Mouse (Mus musculus): ENCODE results near the gene Rfx5. TPM values are rescaled to one million over a fixed set of nuclear protein-coding genes. Genes with fewer than 3 reads are reported as not detected.

Rfx5 gene
- polyA plus RNA-seq, 1 experiment from 2014 or later: 13.7 TPM

DNA sequence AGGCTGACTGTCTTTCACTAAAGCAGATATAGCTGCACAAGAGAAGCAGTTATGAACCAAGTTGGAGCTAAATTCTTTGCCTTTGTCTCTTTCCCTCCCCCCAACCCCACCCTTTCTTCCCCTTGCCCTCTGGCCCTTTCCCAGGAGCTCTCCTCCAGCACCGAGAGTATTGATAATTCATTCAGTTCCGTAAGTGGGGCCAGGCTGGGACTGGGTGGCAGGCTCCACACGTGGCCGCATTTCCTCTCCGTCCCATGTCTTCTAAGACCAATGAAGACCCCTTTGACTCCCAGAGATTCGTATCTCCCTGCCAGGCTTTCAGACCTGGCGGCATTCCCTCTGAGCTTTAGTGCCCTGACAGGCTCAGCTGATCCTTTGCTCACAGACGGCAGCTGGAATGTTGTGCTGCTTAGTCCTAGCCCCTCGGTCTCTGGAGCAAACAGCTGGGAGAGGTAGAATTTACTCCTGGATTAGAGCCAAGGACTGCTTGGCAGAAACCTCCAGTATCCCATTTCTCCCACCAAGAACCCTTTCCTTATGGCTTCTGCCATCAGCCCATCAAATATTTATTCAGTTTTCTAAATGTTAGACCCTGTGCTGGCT is 35.4 kb downstream of the Rfx5 start:
- H3K4me1 ChIP-seq (ENCODE audit: control insufficient read depth, insufficient read depth, low read length): no peaks in the 10 kb centered on the region
- no peak overlapping the region for H3K27ac ChIP-seq (replicated peaks; ENCODE audit: low read depth, low read length)
- no peaks in the 10 kb centered on the region for H3K9me3 ChIP-seq (ENCODE audit: control insufficient read depth, low read length)
- WGBS: 55% methylated on average over 9 of the region's 9 CpGs
- no peaks in the 10 kb centered on the region for H3K27me3 ChIP-seq (ENCODE audit: control insufficient read depth, insufficient read depth, low read length)
- no peak for DNase-seq (ENCODE audit: low spot score)
- ATAC-seq (ENCODE audit: insufficient number of reproducible peaks, low FRiP score, low TSS enrichment, low read depth): no peak
- no peak overlapping the region for H3K9ac ChIP-seq (ENCODE audit: low read length)
- no peak overlapping the region for H3K4me2 ChIP-seq (ENCODE audit: low read depth, severe bottlenecking)
- H3K4me3 ChIP-seq (ENCODE audit: low read depth, low read length): no peak overlapping the region
- peaks cover 13% of the 10 kb centered on the region for H3K36me3 ChIP-seq (ENCODE audit: control insufficient read depth, insufficient read depth, low read length)

DNA sequence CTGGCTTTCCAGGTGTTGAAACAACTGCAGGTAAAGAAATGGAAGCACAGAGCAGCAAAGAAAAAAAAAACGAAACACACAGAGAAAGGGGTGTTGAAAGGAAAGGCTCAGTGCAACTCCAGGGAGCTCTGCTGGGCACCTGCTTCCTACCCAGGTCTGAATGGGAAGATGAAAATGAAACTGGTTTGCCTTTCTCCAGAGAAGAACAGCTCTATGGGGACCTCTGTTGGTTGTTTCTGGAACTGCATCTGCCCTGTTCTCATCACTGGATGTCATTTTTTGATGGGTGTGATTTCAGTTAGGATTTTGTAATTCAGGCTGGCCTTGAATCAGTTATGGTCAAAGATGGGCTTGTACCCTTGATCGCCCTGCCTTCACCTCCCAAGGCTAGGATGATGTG is 43.1 kb downstream of the Rfx5 start:
- Histone ChIP-seq H3K4me2 (ENCODE audit: low read depth, severe bottlenecking) (no peak overlapping the region), H3K9ac (ENCODE audit: low read length) (no peak overlapping the region), H3K4me1 (ENCODE audit: control insufficient read depth, insufficient read depth, low read length) (no peaks in the 10 kb centered on the region), H3K4me3 (ENCODE audit: low read depth, low read length) (no peak overlapping the region), H3K9me3 (ENCODE audit: control insufficient read depth, low read length) (no peaks in the 10 kb centered on the region), H3K27me3 (ENCODE audit: control insufficient read depth, insufficient read depth, low read length) (no peaks in the 10 kb centered on the region), H3K27ac (replicated peaks; ENCODE audit: low read depth, low read length) (no peak overlapping the region), H3K36me3 (ENCODE audit: control insufficient read depth, insufficient read depth, low read length) (peaks cover 17% of the 10 kb centered on the region)
- 40% methylated on average over 2 of the region's 2 CpGs for WGBS
- peak; percentile 88 for DNase-seq (ENCODE audit: low spot score)
- no peak for ATAC-seq (ENCODE audit: insufficient number of reproducible peaks, low FRiP score, low TSS enrichment, low read depth)

DNA sequence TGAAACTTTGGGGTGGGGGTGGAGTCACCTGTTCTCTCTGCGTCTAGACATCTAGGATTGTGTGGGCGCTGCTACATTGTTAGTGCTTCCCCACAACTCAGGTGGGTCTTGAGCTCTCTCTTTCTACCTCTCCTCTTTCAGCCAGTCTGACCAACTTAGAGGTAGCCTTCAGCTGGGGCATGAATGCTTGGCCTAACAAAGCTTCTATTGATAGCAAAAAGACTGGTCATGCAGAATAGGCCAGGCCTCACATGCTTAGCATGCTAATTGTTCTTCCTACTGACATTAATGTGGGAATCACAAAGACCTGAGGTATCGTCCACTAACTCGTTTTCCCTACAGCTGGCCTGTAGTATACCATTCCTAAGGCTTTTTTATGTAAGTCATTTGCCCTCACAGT is 48.7 kb downstream of the Rfx5 start:
- Histone ChIP-seq H3K36me3 (ENCODE audit: control insufficient read depth, insufficient read depth, low read length) (peaks cover 13% of the 10 kb centered on the region), H3K27me3 (ENCODE audit: control insufficient read depth, insufficient read depth, low read length) (no peaks in the 10 kb centered on the region), H3K27ac (replicated peaks; ENCODE audit: low read depth, low read length) (no peak overlapping the region), H3K4me2 (ENCODE audit: low read depth, severe bottlenecking) (no peak overlapping the region), H3K9ac (ENCODE audit: low read length) (no peak overlapping the region), H3K9me3 (ENCODE audit: control insufficient read depth, low read length) (no peaks in the 10 kb centered on the region), H3K4me3 (ENCODE audit: low read depth, low read length) (no peak overlapping the region), H3K4me1 (ENCODE audit: control insufficient read depth, insufficient read depth, low read length) (no peaks in the 10 kb centered on the region)
- ATAC-seq (ENCODE audit: insufficient number of reproducible peaks, low FRiP score, low TSS enrichment, low read depth): no peak
- WGBS: 84% methylated on average over 4 of the region's 4 CpGs
- no peak for DNase-seq (ENCODE audit: low spot score)

DNA sequence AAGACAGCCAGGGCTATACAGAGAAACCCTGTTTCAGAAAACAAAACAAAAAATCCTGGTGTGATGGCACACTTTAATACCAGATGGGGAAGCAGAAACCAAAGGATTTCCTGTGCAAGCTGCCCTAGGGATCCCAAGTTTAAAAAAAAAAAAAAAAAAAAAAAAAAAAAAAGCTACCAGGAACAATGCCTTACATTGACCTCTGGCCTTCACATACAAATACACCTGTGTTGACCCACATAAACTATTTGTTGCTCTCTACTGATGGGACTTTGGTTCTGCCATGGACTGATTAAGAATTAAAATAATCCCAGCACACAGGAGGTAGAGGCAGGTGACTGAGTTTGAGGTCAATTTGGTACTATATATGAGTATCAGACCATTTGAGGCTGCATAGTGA is 49.4 kb downstream of the Rfx5 start:
- Histone ChIP-seq H3K36me3 (ENCODE audit: control insufficient read depth, insufficient read depth, low read length) (peaks cover 18% of the 10 kb centered on the region), H3K4me1 (ENCODE audit: control insufficient read depth, insufficient read depth, low read length) (no peaks in the 10 kb centered on the region), H3K9ac (ENCODE audit: low read length) (no peak overlapping the region), H3K4me3 (ENCODE audit: low read depth, low read length) (no peak overlapping the region), H3K4me2 (ENCODE audit: low read depth, severe bottlenecking) (no peak overlapping the region), H3K27me3 (ENCODE audit: control insufficient read depth, insufficient read depth, low read length) (no peaks in the 10 kb centered on the region), H3K9me3 (ENCODE audit: control insufficient read depth, low read length) (no peaks in the 10 kb centered on the region), H3K27ac (replicated peaks; ENCODE audit: low read depth, low read length) (no peak overlapping the region)
- ATAC-seq (ENCODE audit: insufficient number of reproducible peaks, low FRiP score, low TSS enrichment, low read depth): no peak
- DNase-seq (ENCODE audit: low spot score): no peak

DNA sequence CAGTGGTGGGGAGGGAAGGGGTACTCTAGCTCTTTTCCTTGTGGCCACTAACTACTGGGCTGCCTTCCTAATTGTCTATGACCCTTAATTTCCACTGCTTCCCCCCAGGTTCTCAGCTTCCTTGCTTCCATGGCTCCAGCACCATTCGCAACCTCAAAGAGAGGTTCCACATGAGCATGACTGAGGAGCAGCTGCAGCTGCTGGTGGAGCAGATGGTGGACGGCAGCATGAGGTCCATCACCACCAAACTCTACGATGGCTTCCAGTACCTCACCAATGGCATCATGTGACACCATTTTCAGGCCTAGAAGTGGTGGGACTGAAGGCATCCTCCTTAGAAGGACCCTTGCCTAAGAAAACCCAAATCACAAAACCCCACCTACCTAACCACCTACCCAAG is 51.8 kb downstream of the Rfx5 start:
- no peaks in the 10 kb centered on the region for H3K4me1 ChIP-seq (ENCODE audit: control insufficient read depth, insufficient read depth, low read length)
- no peak for DNase-seq (ENCODE audit: low spot score)
- WGBS: 93% methylated on average over 3 of the region's 3 CpGs

DNA sequence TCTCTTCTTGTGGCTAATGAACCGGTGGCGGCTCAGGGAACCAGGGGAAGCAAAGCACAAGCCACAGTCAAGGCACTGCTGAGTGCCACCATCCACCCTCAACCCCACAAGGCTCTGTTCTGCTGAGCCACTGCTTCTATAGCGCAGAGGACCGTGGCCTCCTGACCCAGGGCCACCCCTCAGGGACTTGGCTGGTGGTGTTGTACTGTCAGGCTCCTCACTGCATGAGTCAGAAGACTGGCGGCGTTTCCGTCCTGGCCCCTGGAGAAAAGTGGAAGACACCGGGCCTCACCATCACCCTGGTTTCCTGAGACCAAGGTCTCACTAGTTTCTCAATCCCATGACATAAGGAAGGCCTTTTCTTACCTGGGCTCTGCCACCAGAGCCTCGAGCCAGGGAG is 53.8 kb downstream of the Rfx5 start:
- no peak overlapping the region for H3K4me3 ChIP-seq (ENCODE audit: low read depth, low read length)
- no peaks in the 10 kb centered on the region for H3K27me3 ChIP-seq (ENCODE audit: control insufficient read depth, insufficient read depth, low read length)
- 91% methylated on average over 9 of the region's 9 CpGs for WGBS
- H3K4me1 ChIP-seq (ENCODE audit: control insufficient read depth, insufficient read depth, low read length): no peaks in the 10 kb centered on the region
- H3K4me2 ChIP-seq (ENCODE audit: low read depth, severe bottlenecking): no peak overlapping the region
- H3K9me3 ChIP-seq (ENCODE audit: control insufficient read depth, low read length): no peaks in the 10 kb centered on the region
- H3K9ac ChIP-seq (ENCODE audit: low read length): no peak overlapping the region
- H3K27ac ChIP-seq (replicated peaks; ENCODE audit: low read depth, low read length): no peak overlapping the region
- DNase-seq (ENCODE audit: low spot score): no peak
- no peak for ATAC-seq (ENCODE audit: insufficient number of reproducible peaks, low FRiP score, low TSS enrichment, low read depth)
- H3K36me3 ChIP-seq (ENCODE audit: control insufficient read depth, insufficient read depth, low read length): peaks cover 39% of the 10 kb centered on the region

More for the DNA sequence above, 51.8 kb downstream of the Rfx5 start:
- Histone ChIP-seq H3K27ac (replicated peaks; ENCODE audit: low read depth, low read length) (no peak overlapping the region), H3K36me3 (ENCODE audit: control insufficient read depth, insufficient read depth, low read length) (peaks cover 23% of the 10 kb centered on the region), H3K4me3 (ENCODE audit: low read depth, low read length) (no peak overlapping the region), H3K9me3 (ENCODE audit: control insufficient read depth, low read length) (no peaks in the 10 kb centered on the region), H3K4me2 (ENCODE audit: low read depth, severe bottlenecking) (no peak overlapping the region), H3K27me3 (ENCODE audit: control insufficient read depth, insufficient read depth, low read length) (no peaks in the 10 kb centered on the region), H3K9ac (ENCODE audit: low read length) (no peak overlapping the region)
- no peak for ATAC-seq (ENCODE audit: insufficient number of reproducible peaks, low FRiP score, low TSS enrichment, low read depth)

DNA sequence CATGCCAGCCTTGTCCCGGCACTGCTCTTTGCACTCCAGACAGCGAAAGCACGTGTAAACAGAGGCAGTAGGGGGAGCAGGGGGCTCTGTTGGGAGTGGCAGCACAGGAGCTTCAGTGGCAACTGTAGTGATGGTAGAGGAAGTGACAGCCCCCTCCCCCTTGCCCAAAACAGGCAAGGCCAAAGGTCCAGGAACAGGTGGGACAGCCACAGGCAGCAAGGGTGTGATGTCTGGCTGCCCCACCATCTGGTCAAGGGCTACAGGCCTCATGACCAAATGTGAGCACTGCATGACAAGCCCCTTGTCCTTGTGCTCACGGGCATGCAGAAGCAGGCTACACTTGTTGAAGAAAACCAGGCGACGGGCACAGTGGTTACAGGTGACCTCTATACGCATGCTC is 56.5 kb downstream of the Rfx5 start:
- no peak for ATAC-seq (ENCODE audit: insufficient number of reproducible peaks, low FRiP score, low TSS enrichment, low read depth)
- Histone ChIP-seq H3K27ac (replicated peaks; ENCODE audit: low read depth, low read length) (no peak overlapping the region), H3K9ac (ENCODE audit: low read length) (no peak overlapping the region), H3K4me1 (ENCODE audit: control insufficient read depth, insufficient read depth, low read length) (peaks cover 13% of the 10 kb centered on the region), H3K9me3 (ENCODE audit: control insufficient read depth, low read length) (no peaks in the 10 kb centered on the region), H3K36me3 (ENCODE audit: control insufficient read depth, insufficient read depth, low read length) (peaks cover 37% of the 10 kb centered on the region), H3K4me2 (ENCODE audit: low read depth, severe bottlenecking) (no peak overlapping the region), H3K4me3 (ENCODE audit: low read depth, low read length) (no peak overlapping the region), H3K27me3 (ENCODE audit: control insufficient read depth, insufficient read depth, low read length) (no peaks in the 10 kb centered on the region)
- 88% methylated on average over 7 of the region's 7 CpGs for WGBS
- no peak for DNase-seq (ENCODE audit: low spot score)

Small RNAs within 50 kb of the gene (microRNA-seq; reads per million reads assigned to microRNA genes)
- gene Mir7013: not detected

Other genes starting within 250 kb of the Rfx5 start
- 3.7 and 4.8 TPM in 2 replicates for gene Cgn, start 167.6 kb upstream of the Rfx5 start, polyA plus RNA-seq (2014; fragmentation: Nextera tagmentation; extraction: Ambion mirVana)
- 25.6 and 26.3 TPM in 2 replicates for gene Pogz, start 116.5 kb upstream of the Rfx5 start, polyA plus RNA-seq (2014; fragmentation: Nextera tagmentation; extraction: Ambion mirVana)
- 353 and 388 TPM in 2 replicates for gene Psmb4, start 67.1 kb upstream of the Rfx5 start, polyA plus RNA-seq (2014; fragmentation: Nextera tagmentation; extraction: Ambion mirVana)
- gene Selenbp1, start 21.0 kb upstream of the Rfx5 start, polyA plus RNA-seq (2014; fragmentation: Nextera tagmentation; extraction: Ambion mirVana): 17.2 and 17.6 TPM in 2 replicates
- gene Pi4kb, start 20.7 kb downstream of the Rfx5 start, polyA plus RNA-seq (2014; fragmentation: Nextera tagmentation; extraction: Ambion mirVana): 25.0 and 28.0 TPM in 2 replicates
- 28.5 and 33.5 TPM in 2 replicates for gene Zfp687, start 61.4 kb downstream of the Rfx5 start, polyA plus RNA-seq (2014; fragmentation: Nextera tagmentation; extraction: Ambion mirVana)
- 331 and 340 TPM in 2 replicates for gene Psmd4, start 88.5 kb downstream of the Rfx5 start, polyA plus RNA-seq (2014; fragmentation: Nextera tagmentation; extraction: Ambion mirVana)
- gene Pip5k1a, start 152.9 kb downstream of the Rfx5 start, polyA plus RNA-seq (2014; fragmentation: Nextera tagmentation; extraction: Ambion mirVana): 15.4 and 17.3 TPM in 2 replicates
- gene Vps72, start 156.9 kb downstream of the Rfx5 start, polyA plus RNA-seq (2014; fragmentation: Nextera tagmentation; extraction: Ambion mirVana): 254 and 281 TPM in 2 replicates
- 0.72 and 0.88 TPM in 2 replicates for gene Tmod4, start 170.4 kb downstream of the Rfx5 start, polyA plus RNA-seq (2014; fragmentation: Nextera tagmentation; extraction: Ambion mirVana)
- gene Scnm1, start 179.9 kb downstream of the Rfx5 start, polyA plus RNA-seq (2014; fragmentation: Nextera tagmentation; extraction: Ambion mirVana): 67.7 and 76.8 TPM in 2 replicates
- gene Lysmd1, start 180.0 kb downstream of the Rfx5 start, polyA plus RNA-seq (2014; fragmentation: Nextera tagmentation; extraction: Ambion mirVana): 12.8 and 13.3 TPM in 2 replicates
- gene Tnfaip8l2, start 188.3 kb downstream of the Rfx5 start, polyA plus RNA-seq (2014; fragmentation: Nextera tagmentation; extraction: Ambion mirVana): 1.6 TPM in 2 replicates
- gene Sema6c, start 206.4 kb downstream of the Rfx5 start, polyA plus RNA-seq (2014; fragmentation: Nextera tagmentation; extraction: Ambion mirVana): 12.8 and 15.2 TPM in 2 replicates